Mouse (Mus musculus) C2C12 (cell line): Measurements from ENCODE around the gene Gtf2h1. TPM values are rescaled to one million over a fixed set of nuclear protein-coding genes. Genes with fewer than 3 reads are reported as not detected.

Experiments used
- H3K27me3 ChIP-seq: one replicate; pipeline ENCODE4 v1.6.1; 2011; ENCODE audit not compliant: control insufficient read depth, insufficient read depth, insufficient read length
- H3K36me3 ChIP-seq: one replicate; pipeline ENCODE4 v1.6.1; 2011; ENCODE audit not compliant: control insufficient read depth, insufficient read depth
- H3K4me3 ChIP-seq: one replicate; pipeline ENCODE4 v1.5.1; 2011; ENCODE audit warnings: mild to moderate bottlenecking, control low read depth; ENCODE audit not compliant: poor library complexity, insufficient read depth, severe bottlenecking
- H3K79me2 ChIP-seq: one replicate; pipeline ENCODE4 v1.6.1; 2011; ENCODE audit not compliant: control insufficient read depth, insufficient read depth
- H3K79me3 ChIP-seq: one replicate; pipeline ENCODE4 v1.6.1; 2011; ENCODE audit warnings: low read depth, control low read depth
- H3ac ChIP-seq: one replicate; pipeline ENCODE3; 2011; ENCODE audit warnings: low read depth; ENCODE audit not compliant: control insufficient read depth, insufficient read length
- CEBPB ChIP-seq: IDR thresholded peaks from one replicate; pipeline ENCODE4 v1.6.1; 2011; ENCODE audit warnings: low read depth, mild to moderate bottlenecking, control low read depth, moderate library complexity
- CTCF ChIP-seq: IDR thresholded peaks from one replicate; pipeline ENCODE4 v1.5.1; 2011; ENCODE audit not compliant: control insufficient read depth, insufficient read depth, insufficient read length
- FOSL1 ChIP-seq: IDR thresholded peaks from one replicate; pipeline ENCODE4 v1.8.0; 2011; ENCODE audit warnings: mild to moderate bottlenecking, low read length; ENCODE audit not compliant: poor library complexity, insufficient read depth, severe bottlenecking
- MAX ChIP-seq: IDR thresholded peaks from one replicate; pipeline ENCODE4 v1.6.1; 2011; ENCODE audit warnings: mild to moderate bottlenecking, control low read depth
- MYOD1 ChIP-seq: IDR thresholded peaks from one replicate; pipeline ENCODE4 v1.6.1; 2011; ENCODE audit warnings: low read depth; ENCODE audit not compliant: control insufficient read depth, insufficient read length
- MYOG ChIP-seq: IDR thresholded peaks from one replicate; pipeline ENCODE4 v1.6.1; 2011; ENCODE audit not compliant: control insufficient read depth, insufficient read length; ENCODE audit errors: extremely low read depth
- USF1 ChIP-seq: IDR thresholded peaks from one replicate; pipeline ENCODE4 v1.6.1; 2011; ENCODE audit warnings: low read depth, mild to moderate bottlenecking, control low read depth, moderate library complexity
- polyA plus RNA-seq: library from polyadenylated mRNA; unstranded; fragments of >200 nt; fragmentation: generic; extraction: Trizol; gene quantifications from one replicate; pipeline ENCODE4 v1.2.1, GENCODE M21; 2012; ENCODE audit warnings: missing spikeins

Gene Gtf2h1
- polyA plus RNA-seq, 1 experiment: 19.9 TPM

DNA sequence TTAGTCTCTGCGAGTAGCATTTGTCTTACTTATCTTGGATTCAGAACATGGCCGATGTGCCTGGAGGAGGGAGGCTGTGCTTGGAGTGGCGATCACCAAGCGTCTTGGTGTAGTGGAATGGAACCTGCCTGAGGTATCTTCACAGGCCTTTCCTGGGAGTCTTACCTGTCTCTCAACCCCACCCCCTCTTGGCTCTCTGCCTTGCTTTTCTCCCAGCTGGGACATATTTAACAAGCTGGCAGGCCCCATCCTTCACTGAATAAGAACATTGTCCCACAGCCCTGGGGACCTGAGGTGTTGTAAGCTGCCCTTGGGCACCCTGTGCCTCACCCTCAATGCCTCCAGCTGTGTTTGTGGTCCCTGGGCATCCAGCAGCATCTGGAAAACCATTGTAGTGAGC is 47.7 kb downstream of the Gtf2h1 start:
- peaks cover 27% of the 10 kb centered on the region for H3K79me3 ChIP-seq
- no peak for TF ChIP-seq CTCF
- no peak for TF ChIP-seq MYOD1
- no peak for TF ChIP-seq MAX
- no peak for TF ChIP-seq CEBPB

DNA sequence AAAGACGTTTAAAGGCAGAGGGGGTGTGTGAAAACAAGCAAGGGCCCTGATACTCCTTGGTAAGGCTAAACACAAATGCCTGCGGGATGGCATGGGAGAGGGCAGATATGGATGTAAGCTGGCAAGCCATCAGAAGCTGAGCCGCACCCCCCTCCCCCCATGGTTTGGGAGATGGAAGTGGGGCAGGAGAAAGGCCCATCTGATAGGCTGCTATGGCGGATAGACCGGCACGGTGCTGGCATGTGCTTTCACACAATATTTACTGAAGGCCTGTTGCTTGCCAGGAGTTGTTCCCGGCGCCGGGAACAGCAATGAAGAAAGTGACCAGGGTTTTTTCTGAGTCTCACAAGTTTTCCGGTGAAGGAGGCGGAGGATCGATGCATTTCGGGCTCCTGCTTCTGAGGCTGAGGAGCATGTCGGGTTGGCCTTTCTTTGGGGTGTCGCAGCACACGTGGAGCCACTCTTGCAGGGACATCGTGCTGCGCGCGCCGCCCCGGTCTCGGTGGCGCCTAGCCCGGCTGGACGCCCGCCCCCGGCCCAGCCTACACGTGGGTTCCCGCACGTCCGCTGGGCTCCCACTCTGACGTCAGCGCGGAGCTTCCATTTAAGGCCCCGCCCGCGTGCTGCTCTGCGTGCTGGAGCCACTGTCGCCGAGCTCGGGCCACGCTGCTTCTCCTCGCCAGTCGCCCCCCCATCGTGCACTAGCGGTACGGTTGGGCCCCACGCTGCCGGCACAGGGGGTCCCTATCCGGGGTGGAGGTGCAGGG is 49.5 kb downstream of the Gtf2h1 start:
- H3K79me3 ChIP-seq: peaks cover 30% of the 10 kb centered on the region
- no peaks in the 10 kb centered on the region for H3K27me3 ChIP-seq
- peak overlapping the region; percentile 72 for H3K4me3 ChIP-seq

More for the DNA sequence above, 47.7 kb downstream of the Gtf2h1 start:
- H3ac ChIP-seq: no peak overlapping the region
- no peak overlapping the region for H3K4me3 ChIP-seq
- no peaks in the 10 kb centered on the region for H3K27me3 ChIP-seq
- H3K36me3 ChIP-seq: peaks cover 12% of the 10 kb centered on the region
- peaks cover 36% of the 10 kb centered on the region for H3K79me2 ChIP-seq

DNA sequence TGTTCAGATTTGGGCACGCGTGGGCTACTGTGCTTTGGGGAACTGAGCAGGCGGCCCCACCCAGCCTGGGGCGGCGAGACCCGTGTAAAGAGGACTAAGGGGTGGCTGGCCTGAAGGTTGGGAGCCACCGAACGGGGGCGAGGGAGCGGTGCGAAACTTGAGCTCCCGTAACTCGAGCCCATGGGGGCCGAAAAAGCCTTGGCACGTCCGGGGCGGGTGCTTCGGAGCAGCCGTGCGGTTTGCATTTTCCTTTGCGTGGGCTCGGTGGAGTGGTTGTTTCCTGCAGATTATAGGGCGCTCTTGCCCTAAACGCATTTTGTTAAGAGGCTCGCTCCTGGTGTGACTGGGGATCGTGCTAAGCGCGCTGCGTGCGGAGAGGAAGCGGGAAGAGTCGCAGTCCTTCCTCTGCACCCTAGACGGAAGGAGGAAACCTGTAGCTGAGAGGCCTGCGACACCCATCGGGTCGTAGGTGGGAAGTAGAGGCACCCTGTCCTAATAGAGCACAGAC is 50.1 kb downstream of the Gtf2h1 start:
- H3ac ChIP-seq: peak overlapping the region; percentile 70
- peaks cover 35% of the 10 kb centered on the region for H3K36me3 ChIP-seq
- no peaks in the 10 kb centered on the region for H3K27me3 ChIP-seq
- H3K79me3 ChIP-seq: peaks cover 30% of the 10 kb centered on the region
- H3K79me2 ChIP-seq: peaks cover 53% of the 10 kb centered on the region
- peak overlapping the region; percentile 72 for H3K4me3 ChIP-seq
- TF ChIP-seq MAX (no peak), USF1 (no peak), CEBPB (no peak), CTCF (no peak), MYOD1 (no peak), FOSL1 (no peak), MYOG (no peak)

More for the DNA sequence above, 49.5 kb downstream of the Gtf2h1 start:
- Histone ChIP-seq H3ac (peak overlapping the region; percentile 70), H3K79me2 (peaks cover 53% of the 10 kb centered on the region), H3K36me3 (peaks cover 29% of the 10 kb centered on the region)
- no peak for TF ChIP-seq CEBPB
- no peak for TF ChIP-seq FOSL1
- TF ChIP-seq MAX: peak; percentile 91
- TF ChIP-seq CTCF: no peak
- TF ChIP-seq USF1: peak; percentile 47

DNA sequence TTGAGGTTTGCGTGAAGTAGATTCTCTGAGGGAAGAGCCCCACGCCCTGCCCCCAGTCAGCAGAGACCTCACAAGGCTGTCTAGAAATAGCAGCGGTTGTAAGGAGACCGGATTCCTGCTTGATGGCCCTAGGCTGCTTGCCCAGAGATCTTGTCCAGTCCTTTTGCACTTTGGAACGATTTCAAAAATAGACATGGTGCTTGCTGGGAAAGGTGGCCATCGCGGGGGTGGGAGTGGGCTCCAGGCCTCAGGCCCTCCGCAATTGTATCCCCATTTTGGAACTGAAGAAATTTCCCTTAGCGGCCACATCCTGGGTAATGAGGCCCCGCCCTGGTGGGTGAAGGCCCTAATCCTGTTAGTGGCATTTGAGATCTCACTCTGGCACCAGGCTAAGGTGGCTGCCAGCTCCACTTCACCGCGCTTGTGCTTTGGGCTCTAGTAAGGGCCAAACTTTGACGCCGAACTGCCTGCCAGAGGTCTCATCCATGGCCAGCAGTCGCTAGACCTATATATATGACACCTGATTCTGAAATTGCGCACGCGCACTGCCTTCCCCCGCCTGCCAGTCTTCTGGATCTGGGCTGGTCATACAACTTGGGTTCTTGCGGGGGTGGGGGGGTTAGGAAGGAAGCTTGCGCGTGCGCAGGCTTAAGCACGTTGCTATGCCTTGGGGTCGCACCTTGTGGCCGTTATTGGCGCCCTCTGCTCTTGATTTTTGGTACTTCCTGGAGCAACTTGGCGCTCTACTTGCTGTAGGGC is 50.8 kb downstream of the Gtf2h1 start:
- Histone ChIP-seq H3K79me2 (peaks cover 59% of the 10 kb centered on the region), H3K36me3 (peaks cover 42% of the 10 kb centered on the region), H3K4me3 (peak overlapping the region; percentile 72), H3K27me3 (no peaks in the 10 kb centered on the region), H3ac (peak overlapping the region; percentile 70), H3K79me3 (peaks cover 31% of the 10 kb centered on the region)
- TF ChIP-seq USF1 (no peak), MYOG (no peak), MAX (no peak), MYOD1 (no peak), FOSL1 (no peak), CEBPB (no peak), CTCF (no peak)

DNA sequence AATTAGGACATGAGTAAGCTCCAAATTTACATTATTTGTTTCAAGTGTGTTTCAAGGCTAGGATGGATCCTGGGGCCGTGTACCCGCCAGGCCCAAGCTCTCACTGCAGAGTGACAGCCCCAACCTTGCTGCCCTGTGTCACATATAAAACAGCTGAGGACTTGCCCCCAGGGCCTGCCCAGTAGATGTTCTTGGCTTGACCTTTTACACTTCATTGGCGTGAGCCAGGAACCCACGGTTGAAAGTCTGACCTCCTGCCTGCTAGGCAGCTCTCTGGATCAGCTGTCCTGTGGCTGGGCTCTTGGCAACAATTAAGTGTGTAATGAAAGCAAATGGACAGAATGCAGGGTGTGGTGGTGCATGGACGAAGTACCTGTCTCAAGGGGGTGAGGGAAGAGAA is 53.4 kb downstream of the Gtf2h1 start:
- H3K4me3 ChIP-seq: no peak overlapping the region
- H3K79me3 ChIP-seq: peaks cover 31% of the 10 kb centered on the region
- no peaks in the 10 kb centered on the region for H3K27me3 ChIP-seq
- TF ChIP-seq MYOD1: no peak
- TF ChIP-seq FOSL1: no peak
- no peak for TF ChIP-seq USF1
- TF ChIP-seq MYOG: no peak
- TF ChIP-seq MAX: no peak
- H3K36me3 ChIP-seq: peaks cover 68% of the 10 kb centered on the region
- no peak overlapping the region for H3ac ChIP-seq
- H3K79me2 ChIP-seq: peaks cover 62% of the 10 kb centered on the region

DNA sequence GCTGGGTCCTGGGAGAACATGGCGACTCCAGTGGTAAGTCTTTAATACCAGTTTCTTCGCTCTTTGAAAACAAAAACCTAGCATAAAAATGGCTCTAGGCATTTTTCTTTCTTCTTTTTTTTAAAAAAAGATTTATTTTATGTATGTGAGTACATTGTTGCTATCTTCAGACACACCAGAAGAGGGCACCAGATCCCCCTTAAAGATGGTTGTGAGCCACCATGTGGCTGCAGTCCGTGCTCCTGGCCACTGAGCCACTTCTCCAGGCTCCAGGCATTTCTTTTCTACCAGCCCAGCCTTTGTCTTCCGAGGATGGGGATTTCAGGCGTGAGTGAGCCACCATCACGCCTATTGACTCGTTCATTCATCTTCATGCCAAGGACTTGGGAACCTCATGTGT is 55.1 kb downstream of the Gtf2h1 start:
- Histone ChIP-seq H3K4me3 (no peak overlapping the region), H3K79me3 (peaks cover 28% of the 10 kb centered on the region), H3ac (no peak overlapping the region), H3K36me3 (peaks cover 81% of the 10 kb centered on the region), H3K79me2 (peaks cover 52% of the 10 kb centered on the region), H3K27me3 (no peaks in the 10 kb centered on the region)
- TF ChIP-seq USF1 (no peak), CEBPB (no peak), MYOG (no peak), MAX (no peak), MYOD1 (no peak), FOSL1 (no peak)
